Mouse (Mus musculus) embryonic facial prominence, embryonic 11.5 days (tissue): ENCODE measurements around the gene Cacna1i. TPM values are rescaled to one million over a fixed set of nuclear protein-coding genes. Genes with fewer than 3 reads are reported as not detected.

Experiments used
- ATAC-seq: fragments of 200-750 bp; cut with Nextera tagmentation; replicated peaks from 2 replicates; pipeline ENCODE4 v1.8.0; 2017; ENCODE audit warnings: low read depth; ENCODE audit not compliant: insufficient number of reproducible peaks, low FRiP score, low TSS enrichment
- DNase-seq: peaks from one replicate; pipeline ENCODE4 v3.0.0-alpha.2; 2015; ENCODE audit warnings: low spot score
- H3K27ac ChIP-seq: fragments of 300-500 bp; sonication (generic); replicated peaks from 2 replicates; pipeline ENCODE4 v1.5.1; 2014; ENCODE audit warnings: mild to moderate bottlenecking, low read depth, low read length, control low read depth
- H3K27me3 ChIP-seq: fragments of 300-500 bp; sonication (generic); 2 replicates; pipeline ENCODE4 v1.6.1; 2014; ENCODE audit warnings: mild to moderate bottlenecking, low read length, moderate library complexity, mixed read lengths; ENCODE audit not compliant: control insufficient read depth, insufficient read depth
- H3K36me3 ChIP-seq: fragments of 300-500 bp; sonication (generic); replicated peaks from 2 replicates; pipeline ENCODE4 v1.6.1; 2014; ENCODE audit warnings: low read depth, mild to moderate bottlenecking, low read length, moderate library complexity, mixed read lengths; ENCODE audit not compliant: control insufficient read depth, insufficient read depth
- H3K4me1 ChIP-seq: fragments of 300-500 bp; sonication (generic); 2 replicates; pipeline ENCODE4 v1.6.1; 2014; ENCODE audit warnings: low read length, mixed read lengths; ENCODE audit not compliant: control insufficient read depth, insufficient read depth
- H3K4me2 ChIP-seq: fragments of 300-500 bp; sonication (generic); 2 replicates; pipeline ENCODE4 v1.6.1; 2014; ENCODE audit warnings: low read depth, mild to moderate bottlenecking, control low read depth, low read length, moderate library complexity
- H3K4me3 ChIP-seq: fragments of 300-500 bp; sonication (generic); 2 replicates; pipeline ENCODE4 v1.5.1; 2014; ENCODE audit warnings: low read depth, low read length, control low read depth
- H3K9ac ChIP-seq: fragments of 300-500 bp; sonication (generic); replicated peaks from 2 replicates; pipeline ENCODE4 v1.6.1; 2014; ENCODE audit warnings: mild to moderate bottlenecking, control low read depth, low read length
- H3K9me3 ChIP-seq: fragments of 300-500 bp; sonication (generic); replicated peaks from 2 replicates; pipeline ENCODE4 v1.6.1; 2016; ENCODE audit warnings: mild to moderate bottlenecking, low read length, inconsistent platforms, mixed read lengths; ENCODE audit not compliant: control insufficient read depth
- WGBS: fragments of 180-500 bp; shearing (Covaris S2); extraction: QIAGEN DNeasy Blood & Tissue Kit; methylation state at CpG from one replicate; pipeline ENCODE4 v1.1.7; 2014; 5-methylcytosine and 5-hydroxymethylcytosine counted together
- polyA plus RNA-seq: library from polyadenylated mRNA; unstranded; fragments of >200 nt; fragmentation: Nextera tagmentation; extraction: Ambion mirVana; gene quantifications from 2 replicates; pipeline ENCODE4 v1.2.1, GENCODE M21; 2014

Gene Cacna1i
- polyA plus RNA-seq, 1 experiment from 2014 or later: not detected

DNA sequence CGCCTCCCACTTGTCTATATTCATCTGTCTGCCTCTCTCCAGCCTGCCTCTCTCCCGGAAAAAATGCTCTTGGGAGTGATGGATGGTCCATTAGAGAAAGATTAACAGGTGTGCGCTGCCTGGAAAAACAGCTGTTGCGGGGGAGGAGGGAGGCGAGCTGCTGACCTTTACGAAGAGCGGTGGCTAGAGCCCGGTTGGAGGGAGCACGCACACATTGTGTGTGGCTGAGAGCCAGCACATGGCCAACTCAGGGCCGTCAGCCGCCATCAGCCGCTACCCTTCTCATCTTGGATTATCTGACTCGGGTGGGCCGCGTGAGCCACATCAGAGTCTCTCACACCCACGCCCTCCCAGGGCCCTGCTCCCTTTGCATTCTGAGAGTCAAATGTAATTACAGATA lies 79.9 kb downstream of the Cacna1i start:
- no peak overlapping the region for H3K27ac ChIP-seq
- no peaks in the 10 kb centered on the region; the same call in 1 of the 2 replicates for H3K4me1 ChIP-seq
- no peaks in the 10 kb centered on the region for H3K9me3 ChIP-seq
- WGBS: 42% methylated on average over 16 of the region's 16 CpGs
- H3K4me2 ChIP-seq: no peak overlapping the region
- no peaks in the 10 kb centered on the region for H3K36me3 ChIP-seq
- DNase-seq (peak; percentile 14), ATAC-seq (no peak)
- H3K4me3 ChIP-seq: no peak overlapping the region
- H3K9ac ChIP-seq: no peak overlapping the region
- no peaks in the 10 kb centered on the region for H3K27me3 ChIP-seq

DNA sequence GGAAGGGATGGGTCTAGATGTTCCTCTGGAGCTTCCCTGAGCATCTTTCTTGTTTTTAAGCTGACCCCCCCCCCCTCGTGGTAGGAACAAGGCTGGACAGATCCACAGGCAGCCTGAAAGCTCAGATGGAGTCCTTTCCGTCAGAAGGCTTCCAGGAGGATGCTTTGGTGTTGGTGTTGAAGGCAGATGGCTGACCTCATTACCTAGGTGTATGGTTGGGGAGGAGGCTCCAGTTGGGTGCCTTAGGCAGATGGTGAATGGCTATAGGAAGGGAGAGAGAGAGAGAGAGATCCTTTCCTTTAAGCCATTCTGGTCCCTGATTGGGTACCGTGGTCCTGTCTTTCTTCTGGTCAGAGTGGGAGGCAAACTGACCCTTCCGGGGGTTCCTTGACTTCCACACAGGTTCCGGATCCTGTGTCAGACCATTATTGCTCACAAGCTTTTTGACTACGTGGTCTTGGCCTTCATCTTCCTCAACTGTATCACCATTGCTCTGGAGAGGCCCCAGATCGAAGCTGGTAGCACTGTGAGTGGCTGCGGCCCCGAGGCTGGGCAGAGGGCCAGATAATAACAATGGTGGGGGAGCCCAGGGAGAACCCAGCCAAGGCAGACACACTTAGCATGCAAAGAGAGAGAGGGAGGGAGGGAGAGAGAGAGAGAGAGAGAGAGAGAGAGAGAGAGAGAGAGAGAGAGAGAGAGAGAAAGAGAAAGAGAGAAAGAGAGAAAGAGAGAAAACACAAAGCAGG lies 86.4 kb downstream of the Cacna1i start:
- Histone ChIP-seq H3K4me2 (no peak overlapping the region), H3K36me3 (no peaks in the 10 kb centered on the region), H3K4me1 (no peaks in the 10 kb centered on the region), H3K27me3 (no peaks in the 10 kb centered on the region), H3K9ac (no peak overlapping the region), H3K9me3 (no peaks in the 10 kb centered on the region), H3K27ac (no peak overlapping the region), H3K4me3 (no peak overlapping the region)
- DNase-seq (no peak), ATAC-seq (no peak)
- WGBS: 79% methylated on average over 9 of the region's 9 CpGs

DNA sequence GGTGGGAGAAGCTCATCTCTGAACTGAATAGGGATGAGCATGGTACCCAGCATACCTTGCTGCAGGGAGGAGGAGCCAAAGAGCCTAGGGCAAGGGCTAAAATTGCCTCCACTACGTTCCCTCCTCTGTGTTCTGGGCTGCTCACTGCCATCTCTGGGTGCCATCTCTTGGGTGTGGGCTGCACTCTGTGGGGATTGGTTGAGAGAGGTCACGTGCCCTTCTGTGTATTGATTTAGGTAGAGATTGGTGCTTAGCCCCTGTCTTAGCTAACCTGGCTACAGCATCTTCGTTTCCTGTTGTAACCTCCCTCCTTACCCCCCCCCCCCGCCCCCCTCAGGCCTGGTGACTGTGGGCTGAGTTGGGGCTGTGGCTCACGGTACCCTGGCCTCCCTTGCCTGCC lies 87.8 kb downstream of the Cacna1i start:
- 61% methylated on average over 5 of the region's 5 CpGs for WGBS
- no peak for ATAC-seq

DNA sequence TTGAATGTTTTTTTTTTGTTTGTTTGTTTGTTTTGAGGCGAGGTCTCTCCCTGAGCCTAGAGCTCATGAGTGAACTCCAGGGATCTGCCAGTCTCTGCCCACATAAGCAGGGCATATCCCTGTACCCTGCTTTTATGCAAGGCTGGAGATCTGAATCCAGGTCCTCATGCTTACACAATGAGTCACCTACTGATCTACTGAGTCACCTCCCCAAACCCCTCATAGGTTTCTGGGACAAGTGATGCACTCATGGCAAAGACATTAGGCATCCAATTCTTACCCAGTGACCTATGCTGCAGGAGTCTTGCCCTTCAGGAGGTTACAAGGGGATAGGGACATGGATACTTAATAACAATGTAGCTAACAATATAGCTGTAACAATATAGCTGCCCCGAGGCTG lies 100.1 kb downstream of the Cacna1i start:
- Histone ChIP-seq H3K27me3 (no peaks in the 10 kb centered on the region), H3K36me3 (no peaks in the 10 kb centered on the region), H3K9me3 (no peaks in the 10 kb centered on the region), H3K4me1 (no peaks in the 10 kb centered on the region), H3K4me2 (no peak overlapping the region), H3K27ac (no peak overlapping the region), H3K4me3 (no peak overlapping the region), H3K9ac (no peak overlapping the region)
- no peak for ATAC-seq
- 88% methylated on average over 2 of the region's 2 CpGs for WGBS
- DNase-seq: no peak

More for the DNA sequence above, 87.8 kb downstream of the Cacna1i start:
- Histone ChIP-seq H3K4me1 (no peaks in the 10 kb centered on the region), H3K4me3 (no peak overlapping the region), H3K9ac (no peak overlapping the region), H3K27ac (no peak overlapping the region), H3K9me3 (no peaks in the 10 kb centered on the region), H3K36me3 (no peaks in the 10 kb centered on the region), H3K27me3 (no peaks in the 10 kb centered on the region), H3K4me2 (no peak overlapping the region)
- no peak for DNase-seq

DNA sequence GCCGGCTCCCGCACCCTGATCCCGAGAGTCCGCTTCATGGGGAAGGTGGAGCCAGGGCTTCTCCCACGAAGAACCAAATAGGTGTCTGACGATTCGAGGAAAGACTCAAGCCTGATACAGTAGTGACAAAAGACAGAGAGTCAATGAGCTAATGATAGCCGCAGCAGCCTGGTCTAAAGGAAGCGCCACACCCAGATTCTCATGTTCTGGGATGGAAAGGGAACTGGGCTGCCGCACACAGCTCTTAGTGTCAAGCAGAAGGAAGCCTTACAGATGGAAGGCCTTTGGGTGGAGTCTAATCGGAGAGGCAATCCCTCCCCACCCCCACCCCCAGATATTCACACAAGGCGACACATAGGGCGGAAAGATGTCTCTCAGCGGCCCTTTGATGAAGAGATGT lies 104.8 kb downstream of the Cacna1i start:
- DNase-seq (no peak), ATAC-seq (no peak)
- Histone ChIP-seq H3K4me2 (no peak overlapping the region), H3K9ac (no peak overlapping the region), H3K4me3 (no peak overlapping the region), H3K4me1 (no peaks in the 10 kb centered on the region), H3K9me3 (no peaks in the 10 kb centered on the region), H3K27me3 (no peaks in the 10 kb centered on the region), H3K36me3 (no peaks in the 10 kb centered on the region), H3K27ac (no peak overlapping the region)
- WGBS: 88% methylated on average over 14 of the region's 14 CpGs

DNA sequence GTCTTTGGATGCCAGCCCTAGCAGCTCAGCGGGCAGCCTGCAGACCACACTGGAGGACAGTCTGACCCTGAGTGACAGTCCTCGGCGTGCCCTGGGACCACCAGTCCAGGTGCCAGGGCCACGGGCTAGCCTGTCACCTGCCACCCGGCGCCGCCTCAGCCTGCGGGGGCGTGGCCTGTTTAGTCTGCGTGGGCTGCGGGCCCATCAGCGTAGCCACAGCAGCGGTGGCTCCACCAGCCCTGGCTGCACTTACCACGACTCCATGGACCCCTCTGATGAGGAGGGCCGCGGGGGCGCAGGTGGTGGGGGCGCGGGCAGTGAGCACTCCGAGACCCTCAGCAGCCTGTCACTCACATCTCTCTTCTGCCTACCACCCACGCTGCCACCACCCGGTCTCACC lies 108.0 kb downstream of the Cacna1i start:
- H3K4me3 ChIP-seq: no peak overlapping the region
- ATAC-seq (no peak), DNase-seq (no peak)
- no peak overlapping the region for H3K4me2 ChIP-seq
- H3K36me3 ChIP-seq: no peaks in the 10 kb centered on the region
- WGBS: 70% methylated on average over 22 of the region's 22 CpGs
- no peaks in the 10 kb centered on the region for H3K4me1 ChIP-seq
- no peak overlapping the region for H3K9ac ChIP-seq
- no peaks in the 10 kb centered on the region for H3K27me3 ChIP-seq
- H3K9me3 ChIP-seq: no peaks in the 10 kb centered on the region
- H3K27ac ChIP-seq: no peak overlapping the region

DNA sequence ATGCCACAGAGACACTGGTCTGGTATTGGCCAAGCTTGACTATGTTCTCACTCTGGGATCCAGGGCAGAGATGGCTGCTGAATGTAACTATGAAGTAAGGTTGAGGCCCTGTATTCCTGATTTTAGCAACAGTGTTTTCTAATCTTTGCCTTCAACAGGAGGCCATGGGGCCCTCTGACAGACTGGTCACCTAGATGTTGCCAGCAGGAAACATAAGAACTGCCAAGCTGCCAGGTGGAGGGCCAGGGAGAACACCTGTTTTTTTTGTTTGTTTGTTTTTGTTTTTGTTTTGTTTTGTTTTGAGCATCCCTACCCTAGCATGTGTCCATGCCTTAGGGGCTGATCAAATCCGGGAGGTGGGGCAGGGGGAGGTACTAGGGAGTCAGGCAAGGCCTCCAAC lies 112.4 kb downstream of the Cacna1i start:
- H3K4me1 ChIP-seq: no peaks in the 10 kb centered on the region
- H3K27me3 ChIP-seq: no peaks in the 10 kb centered on the region
- WGBS: 80% methylated on average over 1 of the region's 1 CpGs
- H3K4me2 ChIP-seq: no peak overlapping the region
- H3K9ac ChIP-seq: no peak overlapping the region
- no peak overlapping the region for H3K27ac ChIP-seq
- no peaks in the 10 kb centered on the region for H3K36me3 ChIP-seq
- ATAC-seq (no peak), DNase-seq (no peak)
- no peak overlapping the region for H3K4me3 ChIP-seq
- no peaks in the 10 kb centered on the region for H3K9me3 ChIP-seq

DNA sequence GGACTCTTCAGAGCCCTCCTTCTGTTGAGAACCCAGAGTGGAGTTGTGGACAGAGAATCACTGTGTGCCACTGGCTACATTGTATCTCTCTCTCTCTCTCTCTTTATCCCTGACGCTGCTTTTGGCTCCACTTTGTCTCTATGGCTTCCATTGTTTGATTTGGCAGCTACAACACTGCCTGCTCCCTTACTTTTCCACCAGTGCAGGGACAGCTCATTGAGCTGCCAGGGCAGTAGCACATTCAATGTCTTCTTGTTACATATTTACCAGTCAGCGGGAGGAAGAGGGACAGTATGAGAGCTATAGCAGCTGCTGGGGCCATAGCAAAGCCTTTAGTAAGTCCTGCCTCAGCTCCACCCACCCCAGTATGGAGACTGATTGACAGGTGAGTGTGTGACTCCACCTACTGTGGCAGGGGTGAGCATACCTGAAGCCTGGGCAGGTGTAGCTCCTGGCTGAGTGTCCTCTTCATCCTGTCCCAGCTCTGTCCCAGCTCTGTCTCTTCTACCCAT lies 114.4 kb downstream of the Cacna1i start:
- H3K27me3 ChIP-seq: no peaks in the 10 kb centered on the region
- no peak overlapping the region for H3K4me3 ChIP-seq
- H3K9ac ChIP-seq: no peak overlapping the region
- 65% methylated on average over 2 of the region's 2 CpGs for WGBS
- ATAC-seq (no peak), DNase-seq (no peak)
- no peak overlapping the region for H3K4me2 ChIP-seq
- no peaks in the 10 kb centered on the region for H3K4me1 ChIP-seq
- no peaks in the 10 kb centered on the region for H3K9me3 ChIP-seq
- no peak overlapping the region for H3K27ac ChIP-seq
- H3K36me3 ChIP-seq: no peaks in the 10 kb centered on the region
